Mouse (Mus musculus) heart, embryonic 16.5 days (tissue): Measurements from ENCODE around the gene Hoxc10. TPM values are rescaled to one million over a fixed set of nuclear protein-coding genes. Genes with fewer than 3 reads are reported as not detected.

Experiments
- ATAC-seq: fragments of 200-750 bp; cut with Nextera tagmentation; replicated peaks from 2 replicates; pipeline ENCODE4 v1.8.0; 2017; ENCODE audit warnings: moderate number of reproducible peaks; ENCODE audit not compliant: insufficient read depth, low FRiP score; ENCODE audit errors: extremely low read depth
- H3K27ac ChIP-seq: fragments of 300-500 bp; sonication (generic); 2 replicates; pipeline ENCODE4 v1.5.1; 2014; ENCODE audit warnings: mild to moderate bottlenecking, low read length, control low read depth, moderate library complexity
- H3K27me3 ChIP-seq: fragments of 300-500 bp; sonication (generic); 2 replicates; pipeline ENCODE4 v1.6.1; 2014; ENCODE audit warnings: low read length, mixed read lengths; ENCODE audit not compliant: control insufficient read depth, insufficient read depth
- H3K36me3 ChIP-seq: fragments of 300-500 bp; sonication (generic); 2 replicates; pipeline ENCODE4 v1.6.1; 2014; ENCODE audit not compliant: control insufficient read depth, insufficient read depth
- H3K4me1 ChIP-seq: fragments of 300-500 bp; sonication (generic); 2 replicates; pipeline ENCODE4 v1.6.1; 2014; ENCODE audit warnings: low read length, mixed read lengths; ENCODE audit not compliant: control insufficient read depth, insufficient read depth
- H3K4me2 ChIP-seq: fragments of 300-500 bp; sonication (generic); 2 replicates; pipeline ENCODE4 v1.6.1; 2014; ENCODE audit warnings: low read depth, mild to moderate bottlenecking, control low read depth, low read length
- H3K4me3 ChIP-seq: fragments of 300-500 bp; sonication (generic); 2 replicates; pipeline ENCODE4 v1.5.1; 2014; ENCODE audit warnings: mild to moderate bottlenecking, control low read depth, low read length
- H3K9ac ChIP-seq: fragments of 300-500 bp; sonication (generic); 2 replicates; pipeline ENCODE4 v1.6.1; 2014; ENCODE audit warnings: low read length, control low read depth
- H3K9me3 ChIP-seq: fragments of 300-500 bp; sonication (generic); replicated peaks from 2 replicates; pipeline ENCODE4 v1.6.1; 2016; ENCODE audit warnings: low read length; ENCODE audit not compliant: control insufficient read depth
- WGBS: fragments of 180-500 bp; shearing (Covaris S2); extraction: QIAGEN DNeasy Blood & Tissue Kit; methylation state at CpG from one replicate; pipeline ENCODE4 v1.1.7; 2014; 5-methylcytosine and 5-hydroxymethylcytosine counted together
- polyA plus RNA-seq: library from polyadenylated mRNA; unstranded; fragments of >200 nt; fragmentation: Nextera tagmentation; extraction: Ambion mirVana; gene quantifications from 2 replicates; pipeline ENCODE4 v1.2.1, GENCODE M21; 2015

The Hoxc10 gene
- polyA plus RNA-seq, 1 experiment from 2014 or later = not detected

- no peak overlapping the region for H3K4me2 ChIP-seq
- H3K36me3 ChIP-seq = no peaks in the 10 kb centered on the region
- no peaks in the 10 kb centered on the region for H3K9me3 ChIP-seq
- ATAC-seq = no peak
- peaks cover 3% of the 10 kb centered on the region; the same call in 1 of the 2 replicates for H3K4me1 ChIP-seq
- no peak overlapping the region for H3K4me3 ChIP-seq
- H3K27ac ChIP-seq = no peak overlapping the region
- H3K9ac ChIP-seq = no peak overlapping the region
- 13% methylated on average over 6 of the region's 6 CpGs for WGBS
- peaks cover 95% of the 10 kb centered on the region for H3K27me3 ChIP-seq
These were observed 43.7 kb upstream of the Hoxc10 start for GRCm38 (mm10) chr15:102922636-102923500.

GRCm38 (mm10) chr15:102927032-102927645 is 39.5 kb upstream of the Hoxc10 start:
- Histone ChIP-seq H3K9ac (no peak overlapping the region), H3K4me3 (no peak overlapping the region), H3K4me2 (no peak overlapping the region), H3K27ac (no peak overlapping the region), H3K36me3 (no peaks in the 10 kb centered on the region), H3K27me3 (peaks cover 96% of the 10 kb centered on the region), H3K9me3 (no peaks in the 10 kb centered on the region), H3K4me1 (no peaks in the 10 kb centered on the region)
- WGBS = 2% methylated on average over 40 of the region's 40 CpGs
- no peak for ATAC-seq

- Histone ChIP-seq H3K4me2 (no peak overlapping the region), H3K4me3 (no peak overlapping the region), H3K9ac (no peak overlapping the region), H3K27me3 (peaks cover 100% of the 10 kb centered on the region), H3K9me3 (no peaks in the 10 kb centered on the region), H3K27ac (no peak overlapping the region), H3K4me1 (no peaks in the 10 kb centered on the region), H3K36me3 (no peaks in the 10 kb centered on the region)
- 0% methylated on average over 23 of the region's 23 CpGs for WGBS
- no peak for ATAC-seq
These were observed 34.8 kb upstream of the Hoxc10 start for GRCm38 (mm10) chr15:102931706-102932358.

- H3K9ac ChIP-seq = no peak overlapping the region
- no peak overlapping the region for H3K27ac ChIP-seq
- 3% methylated on average over 12 of the region's 12 CpGs for WGBS
- no peak overlapping the region for H3K4me3 ChIP-seq
- H3K4me1 ChIP-seq = no peaks in the 10 kb centered on the region
- no peaks in the 10 kb centered on the region for H3K9me3 ChIP-seq
- ATAC-seq = no peak
- no peaks in the 10 kb centered on the region for H3K36me3 ChIP-seq
- H3K27me3 ChIP-seq = peaks cover 99% of the 10 kb centered on the region
- no peak overlapping the region for H3K4me2 ChIP-seq
These were observed 32.2 kb upstream of the Hoxc10 start for GRCm38 (mm10) chr15:102934438-102934837.

GRCm38 (mm10) chr15:102934897-102935296 is 31.7 kb upstream of the Hoxc10 start:
- Histone ChIP-seq H3K27ac (no peak overlapping the region), H3K4me3 (peak overlapping the region; percentile 33), H3K27me3 (peaks cover 99% of the 10 kb centered on the region), H3K36me3 (no peaks in the 10 kb centered on the region), H3K4me1 (no peaks in the 10 kb centered on the region), H3K9me3 (no peaks in the 10 kb centered on the region), H3K4me2 (peak overlapping the region; percentile 20; the same call in 1 of the 2 replicates), H3K9ac (no peak overlapping the region)
- WGBS = under 1% methylated on average over 26 of the region's 27 CpGs
- no peak for ATAC-seq

- peaks cover 99% of the 10 kb centered on the region for H3K27me3 ChIP-seq
- no peaks in the 10 kb centered on the region for H3K4me1 ChIP-seq
- H3K27ac ChIP-seq = no peak within 1 kb of the TSS
- no peak within 1 kb of the TSS for H3K4me2 ChIP-seq
- ATAC-seq = no peak
- no peaks in the 10 kb centered on the region for H3K36me3 ChIP-seq
- no peaks in the 10 kb centered on the region for H3K9me3 ChIP-seq
- no peak within 1 kb of the TSS for H3K4me3 ChIP-seq
- no peak within 1 kb of the TSS for H3K9ac ChIP-seq
- WGBS = 2% methylated on average over 31 of the region's 31 CpGs
These were observed 30.2 kb upstream of the Hoxc10 start, which contains the start of gene Hoxc12 for GRCm38 (mm10) chr15:102936279-102936972. Gene Hoxc12 (plus strand): TSS chr15:102936757.

- under 1% methylated on average over 50 of the region's 50 CpGs for WGBS
- no peak overlapping the region for H3K4me3 ChIP-seq
These were observed 29.4 kb upstream of the Hoxc10 start for GRCm38 (mm10) chr15:102937036-102937666.

GRCm38 (mm10) chr15:102939256-102940155 is 27.1 kb upstream of the Hoxc10 start:
- 2% methylated on average over 34 of the region's 34 CpGs for WGBS
- Histone ChIP-seq H3K9me3 (no peaks in the 10 kb centered on the region), H3K9ac (no peak overlapping the region), H3K27me3 (peaks cover 97% of the 10 kb centered on the region), H3K4me1 (no peaks in the 10 kb centered on the region; the same call in 1 of the 2 replicates), H3K4me3 (no peak overlapping the region), H3K36me3 (no peaks in the 10 kb centered on the region), H3K27ac (no peak overlapping the region), H3K4me2 (no peak overlapping the region)
- no peak for ATAC-seq

More at GRCm38 (mm10) chr15:102937036-102937666, 29.4 kb upstream of the Hoxc10 start:
- H3K9ac ChIP-seq = no peak overlapping the region
- H3K4me2 ChIP-seq = no peak overlapping the region
- no peaks in the 10 kb centered on the region for H3K36me3 ChIP-seq
- H3K27me3 ChIP-seq = peaks cover 99% of the 10 kb centered on the region
- H3K9me3 ChIP-seq = no peaks in the 10 kb centered on the region
- H3K4me1 ChIP-seq = no peaks in the 10 kb centered on the region
- H3K27ac ChIP-seq = no peak overlapping the region
- no peak for ATAC-seq
